ENCODE assay signal across 8 mouse cellular contexts in the genomic region with DNA sequence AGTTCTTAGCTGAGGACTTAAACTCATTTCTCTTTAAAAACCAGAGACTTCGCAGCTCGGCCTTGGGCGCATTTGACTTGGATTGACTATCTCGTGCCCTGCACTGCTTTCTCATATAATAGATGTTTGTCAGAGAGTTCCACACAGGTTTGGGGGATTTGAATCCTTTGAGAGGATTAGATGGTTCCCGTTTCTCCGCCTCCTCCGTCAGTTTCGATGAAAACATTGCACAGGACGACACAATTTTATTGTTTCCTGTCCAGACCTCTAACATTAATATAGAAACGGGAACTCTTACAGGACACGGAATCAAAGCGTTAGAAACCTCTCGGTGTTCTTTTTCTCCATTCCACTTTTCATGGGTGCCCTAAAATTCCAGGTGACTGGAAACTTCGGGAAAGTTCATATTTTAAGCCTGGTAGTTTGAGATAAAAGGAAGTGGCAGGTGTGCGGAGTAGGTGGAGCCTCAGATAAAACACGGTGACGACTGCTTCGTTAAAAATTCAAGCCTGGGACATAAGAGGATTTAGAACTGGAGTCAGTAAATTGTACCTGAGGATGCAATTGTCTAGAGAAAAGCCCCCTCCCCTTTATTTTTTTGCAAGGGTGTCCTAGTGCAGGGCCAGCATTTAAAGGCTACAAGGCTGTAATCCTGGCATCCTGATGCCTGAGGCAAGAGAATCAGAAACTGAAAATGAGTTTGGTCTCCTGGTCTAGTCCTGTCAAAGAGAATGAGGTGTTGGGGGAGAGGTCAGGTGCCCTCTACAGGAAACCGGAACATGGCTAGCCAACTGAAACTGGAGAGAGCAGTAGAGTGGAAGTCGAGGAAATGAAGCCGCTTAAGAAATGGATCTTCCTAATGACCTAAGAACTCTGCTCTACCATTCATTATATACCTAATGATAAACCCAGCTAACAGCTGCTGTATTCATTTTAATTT. TPM values are rescaled to one million over a fixed set of nuclear protein-coding genes. Genes with fewer than 3 reads are reported as not detected.
DNase-seq lines count a peak whose midpoint lies in the region; ATAC-seq and TF ChIP-seq lines count a peak whose summit lies in the region.

No protein-coding gene starts in this region.

- no peaks in the 10 kb centered on the region for H3K27me3 ChIP-seq in cerebellum, adult 2 months (ENCODE audit: control insufficient read depth, insufficient read depth, low read length)
- no peaks in the 10 kb centered on the region for H3K27me3 ChIP-seq in embryonic facial prominence, embryonic 11.5 days (ENCODE audit: control insufficient read depth, insufficient read depth, low read length)

- H3K4me3 ChIP-seq in cerebellum, adult 2 months (replicated peaks; ENCODE audit: insufficient read depth, low read depth, low read length): peak overlapping the region; percentile 81
- peak overlapping the region; percentile 70 for H3K4me3 ChIP-seq in embryonic facial prominence, embryonic 11.5 days (ENCODE audit: low read depth, low read length)

- peak overlapping the region; percentile 81 for H3K4me2 ChIP-seq in embryonic facial prominence, embryonic 11.5 days (ENCODE audit: low read depth, low read length)

- H3K9me3 ChIP-seq in embryonic facial prominence, embryonic 11.5 days (replicated peaks; ENCODE audit: control insufficient read depth, low read length): no peaks in the 10 kb centered on the region

- peaks cover 3% of the 10 kb centered on the region; the same call in 1 of the 2 replicates for H3K4me1 ChIP-seq in cerebellum, adult 2 months (ENCODE audit: control insufficient read depth, insufficient read depth, low read length)
- no peaks in the 10 kb centered on the region for H3K4me1 ChIP-seq in embryonic facial prominence, embryonic 11.5 days (ENCODE audit: control insufficient read depth, insufficient read depth, low read length)

- no peak for ATAC-seq in cerebellum, adult (ENCODE audit: insufficient number of reproducible peaks, low FRiP score, low TSS enrichment)
- no peak for ATAC-seq in embryonic facial prominence, embryonic 11.5 days (replicated peaks; ENCODE audit: insufficient number of reproducible peaks, low FRiP score, low TSS enrichment, low read depth)
- ATAC-seq in megakaryocyte progenitor cell, adult 5-6 weeks (replicated peaks; ENCODE audit: poor library complexity): peak; percentile 33

- TF ChIP-seq CTCF in cerebellum, adult 2 months (IDR thresholded peaks at IDR 0.05; ENCODE audit: borderline replicate concordance, insufficient read depth, low read depth, low read length): no peak

- H3K27ac ChIP-seq in cerebellum, adult 2 months (ENCODE audit: insufficient read depth, low read length): peak overlapping the region; percentile 81
- H3K27ac ChIP-seq in embryonic facial prominence, embryonic 11.5 days (replicated peaks; ENCODE audit: low read depth, low read length): peak overlapping the region; percentile 83

- peaks cover 5% of the 10 kb centered on the region for H3K36me3 ChIP-seq in embryonic facial prominence, embryonic 11.5 days (replicated peaks; ENCODE audit: control insufficient read depth, insufficient read depth, low read depth, low read length)

- H3K9ac ChIP-seq in embryonic facial prominence, embryonic 11.5 days (replicated peaks; ENCODE audit: low read length): peak overlapping the region; percentile 94

- no peak for DNase-seq in cerebellum, adult 2 months
- DNase-seq in CD8-positive naive resting alpha-beta T cell, adult 2 months (ENCODE audit: low read depth in 2 of 2, low spot score in 2 of 2): peak; percentile 6 to 37
- DNase-seq in embryonic facial prominence, embryonic 11.5 days (ENCODE audit: low spot score): peak; percentile 54
- peak; percentile 81 for DNase-seq in induced T-regulatory cell, adult 2 months (ENCODE audit: low read depth)
- DNase-seq in telencephalon, adult 2 months (ENCODE audit: low read depth, low spot score): peak; percentile 11
- DNase-seq in adrenal gland, postnatal 14 days: no peak

- WGBS in cerebellum, adult 2 months: under 1% methylated on average over 21 of the region's 21 CpGs
- WGBS in embryonic facial prominence, embryonic 11.5 days: under 1% methylated on average over 21 of the region's 21 CpGs

- no peak for TF ChIP-seq POLR2A in cerebellum, adult 2 months (IDR thresholded peaks at IDR 0.05; ENCODE audit: borderline replicate concordance, insufficient read depth, low read length)

RNA-seq across cellular contexts. Expression of a gene that starts 0.9 kb away (rescaled TPM):
- 26.1 and 31.3 TPM in 2 replicates for polyA plus RNA-seq in cerebellum, adult 2 months (2012; rRNA removed)
- polyA plus RNA-seq in embryonic facial prominence, embryonic 11.5 days (2014; fragmentation: Nextera tagmentation; extraction: Ambion mirVana): 73.6 and 79.4 TPM in 2 replicates
- 68.5 and 72.1 TPM in 2 replicates for total RNA-seq in megakaryocyte progenitor cell, adult 5-6 weeks (2015)
- 54.7 and 58.5 TPM in 2 replicates for total RNA-seq in megakaryocyte progenitor cell, adult 5-6 weeks (2017)
- total RNA-seq in adrenal gland, postnatal 14 days (2021): 21.8 and 30.2 TPM in 2 replicates

RNA-seq across cellular contexts. Expression of a gene that starts 3.9 kb away (rescaled TPM):
- polyA plus RNA-seq in cerebellum, adult 2 months (2012; rRNA removed): not detected in 2 replicates
- polyA plus RNA-seq in embryonic facial prominence, embryonic 11.5 days (2014; fragmentation: Nextera tagmentation; extraction: Ambion mirVana): 0.68 and 0.73 TPM in 2 replicates
- total RNA-seq in megakaryocyte progenitor cell, adult 5-6 weeks (2015): not detected in 2 replicates
- not detected in 2 replicates for total RNA-seq in megakaryocyte progenitor cell, adult 5-6 weeks (2017)
- total RNA-seq in adrenal gland, postnatal 14 days (2021): 0.86 and 1.0 TPM in 2 replicates

RNA-seq across cellular contexts. Expression of a gene that starts 19.9 kb away (rescaled TPM):
- polyA plus RNA-seq in cerebellum, adult 2 months (2012; rRNA removed): 28.8 and 30.5 TPM in 2 replicates
- polyA plus RNA-seq in embryonic facial prominence, embryonic 11.5 days (2014; fragmentation: Nextera tagmentation; extraction: Ambion mirVana): 23.8 and 24.9 TPM in 2 replicates
- 14.8 and 15.8 TPM in 2 replicates for total RNA-seq in megakaryocyte progenitor cell, adult 5-6 weeks (2015)
- 4.0 and 5.3 TPM in 2 replicates for total RNA-seq in megakaryocyte progenitor cell, adult 5-6 weeks (2017)
- 108 and 147 TPM in 2 replicates for total RNA-seq in adrenal gland, postnatal 14 days (2021)

RNA-seq across cellular contexts. Expression of a gene that starts 20.8 kb away (rescaled TPM):
- polyA plus RNA-seq in cerebellum, adult 2 months (2012; rRNA removed): 11.5 and 13.4 TPM in 2 replicates
- 0.75 and 1.0 TPM in 2 replicates for polyA plus RNA-seq in embryonic facial prominence, embryonic 11.5 days (2014; fragmentation: Nextera tagmentation; extraction: Ambion mirVana)
- 0.12 TPM in 1 of 2 replicates, not detected in the other for total RNA-seq in megakaryocyte progenitor cell, adult 5-6 weeks (2015)
- not detected in 2 replicates for total RNA-seq in megakaryocyte progenitor cell, adult 5-6 weeks (2017)
- 0.19 TPM in 1 of 2 replicates, not detected in the other for total RNA-seq in adrenal gland, postnatal 14 days (2021)

RNA-seq across cellular contexts. Expression of a gene that starts 50.5 kb away (rescaled TPM):
- not detected in 2 replicates for polyA plus RNA-seq in cerebellum, adult 2 months (2012; rRNA removed)
- polyA plus RNA-seq in embryonic facial prominence, embryonic 11.5 days (2014; fragmentation: Nextera tagmentation; extraction: Ambion mirVana): not detected in 2 replicates
- not detected in 2 replicates for total RNA-seq in megakaryocyte progenitor cell, adult 5-6 weeks (2015)
- not detected in 2 replicates for total RNA-seq in megakaryocyte progenitor cell, adult 5-6 weeks (2017)
- total RNA-seq in adrenal gland, postnatal 14 days (2021): not detected in 2 replicates

Comparison
In these comparisons a context has a peak if more than half of its experiments do, and no peak if none do; other contexts are left out.
1. DNase-seq: peak in CD8-positive naive resting alpha-beta T cell, adult 2 months (2 of 2), embryonic facial prominence, embryonic 11.5 days (single experiment), induced T-regulatory cell, adult 2 months (single experiment) and telencephalon, adult 2 months (single experiment); none in cerebellum, adult 2 months (0 of 2) and adrenal gland, postnatal 14 days (single experiment).